Mouse (Mus musculus) adrenal gland, postnatal 25 days (tissue): Measurements from ENCODE around the gene Tmem179. TPM values are rescaled to one million over a fixed set of nuclear protein-coding genes. Genes with fewer than 3 reads are reported as not detected.

Source experiments
- DNase-seq: peaks from one replicate; pipeline ENCODE4 v3.0.0; 2021; ENCODE audit warnings: mixed read lengths
- total RNA-seq: library from RNA; stranded (reverse); gene quantifications from 2 replicates; pipeline ENCODE4 v1.2.3, GENCODE M21; 2021

Tmem179 gene
- total RNA-seq, 1 experiment from 2014 or later = 5.9 TPM

DNA sequence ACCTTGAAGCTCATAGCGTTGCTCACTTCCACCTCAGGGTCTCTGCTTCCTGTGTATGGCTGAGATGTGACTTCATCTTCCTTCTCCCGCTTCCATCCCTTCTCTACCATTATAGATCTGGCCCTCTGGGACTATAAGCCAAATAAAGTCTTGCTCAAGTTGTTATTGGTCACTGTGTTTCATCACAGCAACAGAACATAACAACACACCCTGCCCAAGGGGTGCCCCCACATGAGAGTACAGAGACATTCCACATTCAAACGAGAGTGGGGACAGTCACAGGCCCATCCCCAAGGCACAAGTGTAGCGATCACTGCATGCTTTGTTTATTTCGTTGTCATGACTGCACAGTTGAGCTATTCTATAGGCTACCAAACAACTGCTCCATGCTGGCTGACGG, 20.7 kb upstream of the Tmem179 start:
- no peak for DNase-seq

GRCm38 (mm10) chr12:112533758-112534157, 17.2 kb upstream of the Tmem179 start:
- no peak for DNase-seq

- DNase-seq = no peak
Measured at GRCm38 (mm10) chr12:112518105-112518504, 1.6 kb upstream of the Tmem179 start.

GRCm38 (mm10) chr12:112514897-112515296, 1.6 kb downstream of the Tmem179 start:
- no peak for DNase-seq

- DNase-seq = peak; percentile 70
Measured at GRCm38 (mm10) chr12:112510733-112511372, 5.7 kb downstream of the Tmem179 start.

GRCm38 (mm10) chr12:112510365-112510732, 6.2 kb downstream of the Tmem179 start:
- no peak for DNase-seq

- no peak for DNase-seq
Measured at GRCm38 (mm10) chr12:112507984-112508383, 8.6 kb downstream of the Tmem179 start.

DNA sequence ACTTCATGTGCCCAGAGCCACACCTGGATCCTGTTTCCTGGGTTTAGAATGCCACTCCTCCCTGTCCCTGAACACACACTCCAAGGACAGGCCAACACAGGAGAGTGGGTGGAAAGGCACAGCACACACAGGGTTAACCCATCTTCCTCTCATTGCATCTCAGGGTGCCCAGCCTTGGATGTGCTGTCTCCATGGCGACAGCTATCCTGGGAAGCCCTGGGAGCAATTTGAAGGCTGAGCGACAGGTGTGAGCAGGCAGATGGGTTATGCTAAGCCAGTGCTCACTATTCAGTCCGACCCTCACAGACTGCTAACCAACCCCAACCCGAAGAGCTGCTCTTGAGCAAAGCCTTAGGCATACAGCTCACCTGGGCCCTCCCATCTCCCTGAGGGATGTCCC, 9.3 kb downstream of the Tmem179 start:
- no peak for DNase-seq

GRCm38 (mm10) chr12:112506267-112506666, 10.3 kb downstream of the Tmem179 start:
- peak; percentile 52 for DNase-seq

DNA sequence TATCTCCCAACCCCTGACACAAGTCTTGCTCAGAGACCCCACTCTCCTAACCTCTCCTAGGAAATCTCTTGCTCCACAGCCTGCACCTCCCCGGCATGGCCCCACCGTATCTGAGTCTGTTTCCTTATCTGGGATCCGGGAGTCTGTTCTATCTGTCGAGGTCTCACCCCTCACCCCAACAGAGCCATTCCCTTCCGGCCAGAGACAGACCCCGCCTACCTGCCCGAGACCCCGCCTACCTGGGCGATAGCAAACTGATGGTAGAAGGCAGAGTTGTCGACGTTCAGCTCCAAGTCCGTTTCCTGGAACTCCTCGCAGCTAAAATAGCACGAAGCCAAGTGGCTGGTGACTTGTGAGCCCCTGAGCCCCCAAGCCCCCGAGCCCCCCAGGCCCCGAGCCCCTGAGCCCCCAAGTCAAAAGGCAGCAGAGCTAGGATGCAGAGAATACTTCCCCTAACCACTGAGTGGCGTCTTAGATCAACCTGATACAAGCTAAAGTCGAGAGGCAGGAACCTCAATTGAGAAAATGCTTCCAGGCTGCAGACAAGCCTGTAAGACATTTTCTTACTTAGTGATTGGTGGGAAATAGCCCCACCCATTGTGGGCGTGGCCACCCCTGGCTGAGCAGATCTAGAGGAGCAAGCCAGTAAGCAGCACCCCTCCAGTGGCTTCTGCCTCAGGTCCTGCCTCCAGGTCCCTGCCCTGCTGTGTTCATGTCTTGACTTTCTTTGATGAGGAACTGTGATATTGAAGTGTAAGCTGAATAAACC, 13.4 kb downstream of the Tmem179 start:
- DNase-seq = no peak

GRCm38 (mm10) chr12:112498683-112499082, 17.9 kb downstream of the Tmem179 start:
- peak; percentile 53 for DNase-seq

DNA sequence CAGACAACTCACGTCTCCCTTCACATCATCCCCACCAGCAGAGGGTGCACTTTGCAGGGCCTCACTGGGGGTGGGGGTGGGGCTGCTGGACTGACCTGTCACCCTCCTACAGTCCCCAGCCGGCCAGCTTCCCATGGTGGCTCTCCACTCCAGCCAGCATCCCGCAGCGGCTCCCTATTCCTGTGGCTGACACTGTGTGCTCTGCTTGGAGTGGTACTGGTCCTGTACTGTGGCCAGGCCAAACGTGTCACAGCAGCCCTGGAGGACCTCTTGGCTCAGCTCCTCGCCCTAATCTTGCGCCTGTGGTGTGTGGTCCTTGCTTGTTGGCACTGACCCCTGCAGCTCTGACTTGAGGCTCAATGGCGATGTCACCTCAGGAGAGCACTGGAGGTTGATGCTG, 18.8 kb downstream of the Tmem179 start:
- DNase-seq = no peak

GRCm38 (mm10) chr12:112496136-112496535, 20.4 kb downstream of the Tmem179 start:
- DNase-seq = no peak

DNA sequence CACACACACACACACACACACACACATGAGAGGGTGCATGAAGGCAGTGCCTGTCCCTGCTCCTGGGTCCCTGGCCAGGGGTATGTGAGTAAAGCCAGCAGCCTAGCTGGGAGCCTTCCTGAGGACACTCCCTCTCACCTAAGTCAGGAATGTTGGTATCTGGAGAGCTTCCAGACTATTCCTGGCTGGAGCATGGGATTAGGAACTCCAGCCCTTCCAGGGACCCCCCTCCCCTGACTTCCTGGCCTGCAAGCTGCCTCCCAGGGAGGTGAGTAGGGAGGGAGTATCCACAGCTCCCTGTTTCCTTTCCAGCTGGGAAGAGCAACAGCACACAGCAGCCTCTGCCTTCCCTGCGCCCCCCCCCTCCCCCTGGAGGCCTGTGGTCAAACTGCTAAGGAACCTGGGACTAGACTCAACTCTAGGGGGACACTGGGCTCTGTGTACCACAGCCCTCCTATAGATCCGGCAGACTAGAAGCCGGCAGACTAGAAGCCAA, 26.1 kb downstream of the Tmem179 start:
- no peak for DNase-seq

- DNase-seq = no peak
Measured at GRCm38 (mm10) chr12:112489535-112489934, 27.0 kb downstream of the Tmem179 start.

DNA sequence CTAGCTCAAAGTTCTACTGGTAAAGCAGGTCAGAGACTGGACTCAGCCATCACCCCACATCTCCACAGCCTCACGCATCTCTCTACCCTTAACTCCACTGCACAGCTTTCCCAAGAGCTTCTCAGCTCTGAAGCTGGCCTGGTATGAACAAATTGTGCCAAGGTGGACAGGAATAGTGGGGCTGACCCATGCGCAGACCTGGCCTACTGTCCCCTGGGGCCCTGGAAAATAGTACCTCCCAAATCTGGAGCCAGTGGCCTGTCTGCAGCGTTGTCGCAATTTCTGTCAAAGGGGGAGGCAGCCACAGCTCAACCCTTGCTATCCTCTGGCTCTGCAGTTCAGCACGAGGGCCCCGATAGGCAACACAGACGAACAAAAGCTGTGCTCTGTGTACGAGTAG, 27.4 kb downstream of the Tmem179 start, which contains the start of gene A530016L24Rik:
Gene A530016L24Rik, plus strand, starts transcription at position 315 of the 400 bp plus-strand sequence.
- DNase-seq = no peak

- peak; percentile 85 for DNase-seq
Measured at GRCm38 (mm10) chr12:112473777-112474176, 42.8 kb downstream of the Tmem179 start.

GRCm38 (mm10) chr12:112470216-112470615, 46.3 kb downstream of the Tmem179 start:
- DNase-seq = no peak

GRCm38 (mm10) chr12:112469393-112469792, 47.2 kb downstream of the Tmem179 start:
- DNase-seq = no peak

DNA sequence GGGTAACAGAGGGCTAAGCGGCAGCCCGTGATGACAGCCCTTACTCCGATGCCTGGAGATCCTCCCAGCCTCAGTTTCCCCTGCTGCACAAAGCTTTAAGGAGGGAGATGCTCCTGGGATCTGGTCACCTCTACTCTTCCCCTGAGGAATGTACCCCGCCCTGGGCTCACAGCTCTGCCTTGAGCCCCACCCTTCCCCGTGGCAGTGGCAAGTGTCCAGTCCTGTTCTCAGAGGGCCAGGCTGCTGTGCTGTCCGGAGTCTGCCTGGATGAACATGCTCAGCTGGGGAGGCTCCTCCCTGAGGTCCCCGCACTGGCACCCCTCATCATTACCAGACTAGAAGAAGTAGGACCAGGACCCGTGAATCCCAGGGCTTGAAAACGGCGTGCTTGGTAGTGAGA, 49.2 kb downstream of the Tmem179 start:
- DNase-seq = no peak

- DNase-seq = no peak
Measured at GRCm38 (mm10) chr12:112465928-112466327, 50.6 kb downstream of the Tmem179 start.

DNA sequence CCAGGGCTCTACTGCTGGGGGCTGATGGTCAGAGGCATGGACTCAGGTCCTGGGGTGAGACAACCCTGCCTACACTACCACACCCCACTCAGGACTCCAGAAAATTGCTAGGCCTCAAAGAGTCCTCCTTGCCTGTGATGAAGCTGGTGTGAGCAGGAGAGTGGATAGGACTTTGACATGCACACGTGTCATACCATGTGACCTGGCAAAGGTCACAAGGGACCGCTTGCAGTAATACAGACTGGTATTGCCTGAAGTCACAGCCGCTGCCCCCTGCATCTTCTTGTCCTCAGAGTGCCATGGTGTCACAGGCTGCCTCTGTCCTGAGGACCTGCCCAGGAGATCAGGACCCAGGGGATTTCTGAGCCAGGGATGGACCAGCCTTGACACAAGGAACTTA, 52.0 kb downstream of the Tmem179 start:
- DNase-seq = no peak

- DNase-seq = no peak
Measured at GRCm38 (mm10) chr12:112463750-112464444, 52.6 kb downstream of the Tmem179 start.
